27 mouse cellular contexts compared by ENCODE assay signal in the genomic region with DNA sequence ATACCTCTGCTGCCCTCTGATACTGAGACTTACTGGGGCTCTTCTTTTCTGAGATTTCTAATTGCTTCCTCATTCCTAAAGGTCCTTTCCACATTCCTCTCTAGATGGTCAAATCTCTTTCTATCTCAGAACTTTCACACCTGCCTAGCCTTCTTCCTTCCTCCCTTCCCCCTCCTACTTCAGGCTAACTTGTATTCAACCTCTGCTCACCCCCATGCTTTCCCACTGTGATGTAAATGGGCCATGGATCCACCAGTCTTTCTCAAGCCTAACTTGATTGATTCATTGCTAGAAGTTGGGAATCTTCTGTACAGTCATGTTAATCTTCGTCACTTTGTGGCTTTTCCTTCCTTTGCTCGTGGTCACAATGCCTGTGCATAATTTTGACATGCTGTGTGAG.
"Had no signal": no experiment of that assay in that cellular context is flagged by ENCODE, and none has a peak within 500 bp of the region (broad histone marks: within the 10 kb centered on the region; RNA-seq: fewer than 3 reads in every experiment).

No protein-coding gene starts in this region.

- ATAC-seq: hindbrain, embryonic 16.5 days; inflammation-experienced regulatory T-cells, adult 6 months; intestine, embryonic 15.5 days; intestine, postnatal 0 days; liver, embryonic 12.5 days had no signal

- H3K9ac ChIP-seq: heart, embryonic 13.5 days; heart, embryonic 15.5 days; hindbrain, embryonic 12.5 days; hindbrain, embryonic 14.5 days; intestine, embryonic 15.5 days; limb, embryonic 13.5 days; limb, embryonic 15.5 days; liver, embryonic 12.5 days; liver, embryonic 14.5 days had no signal

- H3K4me1 ChIP-seq: hindbrain, embryonic 10.5 days; hindbrain, embryonic 12.5 days; intestine, embryonic 15.5 days; liver, embryonic 12.5 days had no signal

- H3K27ac ChIP-seq: heart, adult 2 months; heart, embryonic 13.5 days; heart, embryonic 15.5 days; hindbrain, embryonic 10.5 days; hindbrain, embryonic 12.5 days; hindbrain, embryonic 14.5 days; intestine, embryonic 15.5 days; limb, embryonic 13.5 days; limb, embryonic 15.5 days; liver, embryonic 12.5 days; liver, embryonic 14.5 days had no signal

- H3K36me3 ChIP-seq: heart, embryonic 13.5 days; heart, embryonic 15.5 days; hindbrain, embryonic 10.5 days; hindbrain, embryonic 12.5 days; intestine, embryonic 15.5 days; limb, embryonic 13.5 days; limb, embryonic 15.5 days; liver, embryonic 12.5 days had no signal

- H3K27me3 ChIP-seq: heart, embryonic 13.5 days; heart, embryonic 15.5 days; hindbrain, embryonic 12.5 days; intestine, embryonic 15.5 days; limb, embryonic 13.5 days; limb, embryonic 15.5 days; liver, embryonic 12.5 days had no signal

- DNase-seq: gastrocnemius, postnatal 14 days; gastrocnemius, postnatal 36 days; heart, adult 11 months; heart, adult 2 months; heart, postnatal 14 days; heart, postnatal 36 days; kidney, adult 18-20 months; kidney, adult 8-10 months; kidney, postnatal 10 days; kidney, postnatal 36 days; layer of hippocampus, adult 9-11 months; layer of hippocampus, postnatal 36 days; left cerebral cortex, postnatal 4 days had no signal

- H3K9me3 ChIP-seq: heart, embryonic 13.5 days; heart, embryonic 15.5 days; hindbrain, embryonic 10.5 days; hindbrain, embryonic 12.5 days; intestine, embryonic 15.5 days; limb, embryonic 13.5 days; limb, embryonic 15.5 days; liver, embryonic 12.5 days had no signal

- H3K4me2 ChIP-seq: heart, embryonic 11.5 days; heart, embryonic 13.5 days; heart, embryonic 15.5 days; hindbrain, embryonic 12.5 days; hindbrain, embryonic 14.5 days; intestine, embryonic 15.5 days; limb, embryonic 13.5 days; limb, embryonic 15.5 days; liver, embryonic 12.5 days had no signal

- H3K4me3 ChIP-seq: heart, adult 2 months; heart, embryonic 13.5 days; heart, embryonic 15.5 days; hindbrain, embryonic 10.5 days; hindbrain, embryonic 12.5 days; intestine, embryonic 15.5 days; limb, embryonic 13.5 days; limb, embryonic 15.5 days; liver, embryonic 12.5 days had no signal
